Mouse (Mus musculus) frontal cortex, postnatal 36 days (tissue): ENCODE results near the gene 5430402E10Rik.
"Not testable (repeated sequence)": the region's sequence is repeated elsewhere in the genome, so short reads cannot be mapped to it uniquely, and the experiment has no call there.

Experiments used
- DNase-seq, 2 experiments: peaks; one replicate each; pipeline ENCODE4 v3.0.0; 2022; ENCODE audit warnings: low spot score in 2 of 2

Gene 5430402E10Rik

GRCm38 (mm10) chrX:77924962-77925361, at the start of gene 5430402E10Rik:
Gene 5430402E10Rik (minus strand): TSS chrX:77925062.
- DNase-seq: not testable (repeated sequence)

- peak in 1 of 2 experiments; percentile 0 for DNase-seq
These were observed 44.8 kb downstream of the 5430402E10Rik start for GRCm38 (mm10) chrX:77880033-77880432.
